Mouse (Mus musculus): ENCODE results near the gene Mrps16.

- TF ChIP-seq MAFK (IDR thresholded peaks at IDR 0.05; ENCODE audit: borderline replicate concordance, low read depth, low read length) (no peak), POLR2A (IDR thresholded peaks at IDR 0.05; ENCODE audit: control insufficient read depth in 1 of 2, insufficient read depth in 1 of 2, low read depth in 1 of 2, low read length in 2 of 2, poor library complexity in 1 of 2) (peak; percentile 84 to 87), CTCF (IDR thresholded peaks at IDR 0.05 in 2 of 3, conservative IDR thresholded peaks at IDR 0.05 in 1 of 3; ENCODE audit: control insufficient read depth in 1 of 3, insufficient read depth in 1 of 3, low read depth in 2 of 3, low read length in 3 of 3, poor library complexity in 1 of 3, severe bottlenecking in 1 of 3) (no peak), ZMIZ1 (IDR thresholded peaks at IDR 0.05; ENCODE audit: low read depth, low read length) (no peak; the same call in none of the 2 replicates), EP300 (IDR thresholded peaks at IDR 0.05; ENCODE audit: low read depth in 1 of 2, low read length in 2 of 2) (no peak), GATA1 (IDR thresholded peaks at IDR 0.05; ENCODE audit: low read depth, low read length) (no peak), RCOR1 (IDR thresholded peaks at IDR 0.05; ENCODE audit: low read depth, low read length) (no peak), TCF12 (IDR thresholded peaks at IDR 0.05; ENCODE audit: low read depth, low read length) (peak; percentile 35; the same call in 1 of the 2 replicates)
Observed at GRCm38 (mm10) chr14:20388441-20389129, 4.8 kb downstream of the Mrps16 start, which contains the start of gene Dnajc9.

All from MEL (cell line).